Mouse (Mus musculus) MEL-GATA-1-ER (cell line): ENCODE measurements around the gene Pla2r1.

ENCODE experiments used
- DNase-seq: peaks from one replicate; pipeline ENCODE4 v3.0.0-alpha.2; 2012; ENCODE audit warnings: low read depth; ENCODE audit errors: extremely low read depth

Gene Pla2r1

DNA sequence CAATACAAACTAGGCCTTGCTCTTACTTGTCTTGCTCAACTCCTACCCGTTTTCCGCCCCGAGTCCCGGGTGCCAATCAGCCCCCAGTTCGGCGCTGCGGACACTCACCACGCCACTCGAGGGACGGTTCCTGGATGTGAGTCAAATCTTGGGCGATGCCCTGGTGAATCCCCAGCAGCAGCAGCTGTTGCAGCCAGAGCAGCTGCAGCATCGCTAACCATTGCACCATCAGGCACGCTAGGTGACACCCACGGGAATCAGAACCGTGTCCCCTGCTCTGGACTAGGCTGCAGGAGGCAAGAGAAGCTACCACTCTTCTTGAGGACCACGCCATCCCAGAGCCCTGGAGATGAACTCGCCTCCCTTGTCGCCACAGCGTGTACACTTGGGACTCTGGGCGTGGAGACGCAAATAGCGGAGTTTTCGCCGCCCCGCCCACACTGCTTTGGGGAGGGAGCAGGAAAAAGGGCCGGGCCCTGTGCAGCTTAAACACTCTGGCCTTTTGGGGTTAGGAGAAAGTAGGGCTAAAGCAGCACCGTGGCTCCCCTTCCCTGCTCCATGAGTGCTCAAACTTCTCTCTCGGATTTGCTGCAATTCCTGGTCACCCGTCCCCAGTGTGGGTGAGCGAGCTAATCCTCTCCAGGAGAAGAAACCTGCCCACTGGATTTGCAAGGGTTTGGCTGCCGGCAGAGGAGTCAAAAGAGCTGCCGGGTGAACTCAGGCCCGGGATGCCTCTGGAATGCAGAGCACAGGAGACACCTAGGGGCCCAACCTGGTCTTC lies at the start of gene Pla2r1:
Pla2r1 (minus strand) TSS at position 407 of the 781 bp plus-strand sequence.
- DNase-seq, result no peak

DNA sequence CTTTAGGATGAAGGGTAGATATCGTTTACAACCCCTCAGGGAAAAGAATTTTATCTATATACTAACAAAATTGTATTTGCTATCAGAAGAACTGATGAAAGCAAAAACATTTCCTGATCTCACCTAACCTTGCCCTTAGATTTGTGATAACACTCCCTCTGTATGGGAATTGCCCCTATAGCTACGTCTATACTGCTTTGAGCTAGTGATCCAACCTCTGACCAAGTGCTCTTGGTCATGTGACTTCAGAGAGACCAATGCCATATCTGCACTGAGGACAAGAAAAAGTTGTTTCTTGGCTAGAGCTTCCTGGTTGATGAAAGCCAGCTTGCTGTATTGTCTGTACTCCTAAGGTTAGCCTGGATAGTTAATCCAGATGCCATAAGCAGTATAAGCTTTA lies 48.2 kb upstream of the Pla2r1 start:
- no peak for DNase-seq

DNA sequence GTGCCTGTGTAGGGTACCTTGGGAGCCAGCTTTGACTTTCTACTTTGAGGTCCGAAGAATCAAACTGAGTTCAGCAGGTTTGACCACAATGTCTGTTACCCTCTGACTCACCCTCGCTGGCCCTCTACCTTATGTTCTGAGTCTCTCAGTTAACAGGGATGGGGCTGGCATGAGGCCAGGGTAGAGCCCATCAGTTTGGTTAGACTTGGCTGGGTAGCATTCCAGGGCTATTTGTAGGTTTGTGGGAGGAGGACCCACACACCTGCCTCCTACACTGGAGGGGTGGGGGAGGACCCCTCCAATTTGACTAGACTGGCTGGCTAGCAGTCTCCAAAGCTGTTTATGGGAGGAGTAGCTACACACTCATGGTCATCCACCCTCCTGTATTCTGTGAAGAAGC lies 47.8 kb upstream of the Pla2r1 start:
- DNase-seq, result no peak

DNA sequence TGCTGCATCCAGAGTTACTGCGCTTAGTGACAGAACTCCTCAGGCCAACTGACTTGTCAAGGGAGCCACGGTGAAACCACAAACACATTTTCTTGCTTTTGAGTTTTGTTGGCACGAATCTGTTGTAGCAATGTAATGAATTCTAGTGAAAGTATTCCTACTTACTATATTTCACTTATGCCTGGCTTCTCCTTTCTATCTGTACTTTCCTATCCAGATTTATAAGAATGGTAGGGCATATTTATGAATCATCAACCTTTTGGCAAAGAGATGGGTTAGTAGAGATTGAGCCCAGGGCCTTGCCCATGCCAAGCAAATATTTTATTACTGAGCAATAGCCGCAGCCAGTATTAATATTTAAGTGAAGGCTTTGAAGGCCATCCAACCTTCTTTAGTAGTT lies 30.3 kb upstream of the Pla2r1 start:
- no peak for DNase-seq

DNA sequence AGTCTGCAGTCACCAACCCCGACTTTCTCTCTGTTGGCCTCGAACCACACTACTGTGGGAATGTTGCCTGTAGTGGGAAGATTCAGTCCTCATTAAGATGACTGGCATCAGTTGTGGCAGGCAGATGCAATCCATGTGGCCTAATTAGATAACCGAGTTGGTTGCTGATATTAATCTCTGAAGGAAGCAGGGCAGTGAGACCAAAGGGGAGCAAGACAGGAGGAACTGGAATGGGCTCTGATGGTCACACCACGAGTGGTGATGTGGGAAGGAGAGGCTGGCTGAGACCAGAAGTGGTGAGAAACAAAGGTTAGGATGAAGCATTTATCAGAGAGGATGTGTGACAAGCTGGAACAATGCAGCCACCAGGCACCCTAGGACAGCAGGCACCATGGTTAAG lies 1.5 kb upstream of the Pla2r1 start:
- DNase-seq, result no peak

DNA sequence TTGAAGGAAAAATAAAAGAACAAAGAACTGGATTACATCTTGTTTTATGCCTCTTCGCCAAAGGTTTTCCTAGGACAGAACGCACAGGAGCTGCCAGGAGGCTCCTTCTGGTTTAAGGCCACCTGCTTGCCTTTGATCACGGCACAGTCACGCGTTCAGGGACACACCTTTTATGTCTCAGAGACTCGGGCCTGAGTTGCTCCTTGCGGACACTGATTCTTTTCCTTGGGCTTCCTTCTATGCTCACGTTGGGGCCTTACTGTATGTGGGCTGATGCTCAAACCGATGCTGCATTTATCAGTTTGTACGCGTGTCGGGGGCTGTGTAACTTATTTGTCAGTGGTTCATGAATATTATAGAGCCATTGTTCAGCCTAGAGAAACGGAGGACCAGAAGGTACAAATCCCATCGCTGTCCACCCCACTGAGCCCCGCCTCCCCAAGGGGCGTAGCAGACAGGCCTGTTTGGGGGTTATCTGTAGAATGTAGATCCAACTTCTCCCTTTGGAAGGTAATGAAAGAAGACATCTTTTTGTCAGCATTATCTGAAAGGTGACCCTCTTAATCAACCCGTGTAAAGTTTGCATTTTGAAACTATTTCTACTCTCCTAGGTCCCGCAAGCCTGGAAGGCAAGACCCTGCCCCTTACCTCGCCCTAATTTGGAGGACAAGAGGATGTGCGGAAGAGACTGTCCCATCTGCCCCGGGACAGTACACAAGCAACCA lies 769 bp downstream of the Pla2r1 start:
- DNase-seq, result no peak

DNA sequence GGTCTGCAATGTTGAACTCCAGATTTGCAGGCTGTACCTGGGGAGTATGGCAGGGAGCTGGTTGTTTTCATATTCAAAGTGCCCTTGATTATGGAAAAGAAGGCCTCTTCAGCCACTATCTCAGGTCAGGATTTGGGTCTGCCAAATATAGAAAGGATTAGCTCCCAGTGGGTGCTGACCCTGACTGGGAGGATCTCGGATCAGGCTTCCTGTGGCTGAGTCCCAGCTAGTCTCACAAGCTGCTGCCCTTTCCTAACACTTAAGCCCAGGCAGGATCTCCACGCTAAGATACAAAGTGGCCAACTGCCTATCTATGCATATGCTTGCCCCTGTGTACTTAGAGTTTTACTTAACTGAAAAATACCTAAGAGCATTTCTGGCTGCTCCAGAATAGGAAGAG lies 1.4 kb downstream of the Pla2r1 start:
- no peak for DNase-seq

DNA sequence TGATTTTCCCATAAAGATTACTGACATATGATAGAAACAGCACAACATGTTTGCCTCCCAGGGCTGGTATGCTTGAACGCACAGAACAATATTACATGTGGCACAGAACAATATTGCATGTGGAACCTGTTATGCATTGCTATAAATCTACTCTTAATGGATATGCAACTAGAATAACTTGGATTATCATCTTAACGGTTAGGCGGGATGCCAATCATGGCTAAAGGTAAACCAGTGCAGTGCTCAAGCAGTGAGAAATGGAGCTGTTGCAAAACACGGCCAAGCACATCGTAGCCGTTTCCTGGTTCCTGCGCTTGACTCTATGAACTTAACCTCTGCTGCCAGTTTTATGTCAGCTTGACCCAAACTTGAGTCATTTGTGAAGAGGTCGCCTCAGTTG lies 2.6 kb downstream of the Pla2r1 start:
- DNase-seq, result no peak

DNA sequence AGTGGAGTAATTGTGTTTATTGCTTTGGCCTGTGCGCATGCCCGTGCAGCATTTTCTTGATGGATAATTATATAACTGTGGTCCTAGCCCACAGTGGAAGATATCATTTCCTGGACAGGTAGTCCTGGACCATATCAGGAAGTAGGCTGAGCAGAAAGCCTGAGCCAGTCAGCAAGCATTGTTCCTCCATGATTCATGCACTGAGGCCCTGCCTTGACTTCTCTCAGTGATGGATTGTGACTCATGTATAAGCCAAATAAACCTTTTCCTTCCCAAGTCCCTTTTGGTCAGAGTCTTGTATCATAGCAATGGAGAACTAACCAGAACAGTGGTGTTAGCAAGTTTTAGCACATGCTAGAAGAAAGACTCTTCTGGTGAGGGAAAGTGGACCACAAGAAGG lies 3.3 kb downstream of the Pla2r1 start:
- no peak for DNase-seq

DNA sequence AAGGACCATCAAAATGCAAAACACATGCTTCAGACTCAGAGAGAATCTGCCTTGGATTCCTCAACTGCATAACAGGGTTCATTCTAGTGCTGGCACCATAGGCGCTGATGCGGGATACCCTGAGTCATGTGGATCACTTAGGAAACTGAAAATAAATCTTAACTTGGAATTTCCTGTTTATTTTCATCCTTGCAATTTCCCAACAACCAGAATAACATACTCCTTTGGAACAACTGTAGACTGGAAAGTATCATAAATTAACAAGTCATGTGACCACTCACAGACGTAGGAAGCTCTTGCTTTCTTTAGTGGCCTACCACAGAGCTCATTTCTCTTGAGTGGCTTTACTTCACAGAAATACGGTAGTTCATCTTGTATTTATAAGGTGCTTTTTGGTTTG lies 7.0 kb downstream of the Pla2r1 start:
- DNase-seq, result no peak

DNA sequence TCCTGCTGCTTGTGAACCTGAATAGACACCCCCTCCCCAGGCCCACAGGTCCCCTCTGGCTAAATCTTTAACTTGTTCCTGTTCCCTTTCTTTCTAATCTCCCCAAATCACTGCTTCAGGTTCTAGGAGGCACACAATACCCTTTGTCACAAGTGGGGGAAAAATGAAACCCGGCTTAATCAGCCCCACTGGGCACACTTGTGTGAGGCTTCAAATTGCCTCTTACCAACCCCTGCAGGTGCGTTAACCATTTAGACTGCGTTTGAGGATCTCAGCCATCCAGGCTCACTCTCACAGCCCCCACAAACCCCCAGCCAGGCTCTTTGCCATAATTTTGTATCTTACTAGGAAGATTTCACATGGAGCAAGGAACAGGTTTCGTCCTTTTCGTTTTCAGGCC lies 9.1 kb downstream of the Pla2r1 start:
- DNase-seq, result no peak

DNA sequence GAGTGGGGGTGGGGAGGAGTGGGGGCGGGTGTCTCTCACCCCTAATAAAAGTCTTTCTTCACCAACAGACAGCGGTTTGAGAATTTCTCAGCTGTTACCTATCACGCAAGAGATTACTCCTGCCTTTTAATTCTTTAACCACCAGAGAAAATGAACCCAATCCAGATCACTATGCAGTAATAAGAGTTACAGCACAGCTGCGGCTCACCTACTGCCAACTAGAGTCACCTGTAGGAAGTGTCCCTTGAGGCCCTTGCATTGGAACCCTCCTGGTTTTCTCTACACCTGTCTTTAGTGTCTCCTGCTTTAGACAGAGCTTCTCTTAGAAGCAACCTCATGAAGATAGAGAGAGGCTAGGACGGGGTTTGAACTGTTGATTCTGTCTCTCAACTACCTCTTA lies 11.4 kb downstream of the Pla2r1 start:
- DNase-seq, result no peak

DNA sequence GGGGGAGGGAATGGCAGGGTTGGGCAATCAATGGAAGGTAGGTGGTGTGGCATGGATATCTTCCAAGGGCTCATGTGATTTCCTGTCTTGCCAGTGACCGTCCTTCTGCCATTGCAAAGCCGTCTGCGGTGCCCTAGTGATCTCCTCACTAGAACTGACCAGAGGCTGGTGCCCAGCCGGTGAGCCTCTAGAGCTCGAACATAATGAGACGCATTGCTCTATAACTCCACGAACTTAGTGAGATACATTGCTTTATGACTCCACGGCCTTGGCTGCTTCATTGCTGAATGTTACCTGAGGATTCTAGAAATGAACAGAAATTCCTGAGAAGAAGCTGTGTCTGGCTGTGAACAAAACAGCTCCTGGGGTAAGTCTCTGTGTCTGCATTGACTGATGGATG lies 12.8 kb downstream of the Pla2r1 start:
- no peak for DNase-seq

DNA sequence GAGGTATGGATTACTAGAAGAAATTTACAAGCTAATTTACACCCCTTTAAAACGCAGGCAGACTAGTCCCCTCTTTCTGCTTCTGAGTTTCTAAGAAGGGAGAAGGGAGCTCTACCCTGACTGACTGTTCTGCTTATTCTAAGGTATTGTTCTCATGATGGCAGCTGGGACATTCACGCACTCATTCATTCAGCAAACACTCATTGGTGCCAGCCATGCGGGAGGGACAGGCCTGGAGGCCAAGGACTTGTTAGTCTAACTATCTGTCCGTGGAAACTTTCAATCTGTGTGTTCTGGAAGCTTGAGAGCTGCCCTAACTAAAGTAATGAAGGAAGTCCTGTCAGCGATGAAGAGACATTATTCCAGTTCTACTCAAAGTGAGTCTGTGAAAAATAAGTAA lies 14.4 kb downstream of the Pla2r1 start:
- DNase-seq, result no peak

DNA sequence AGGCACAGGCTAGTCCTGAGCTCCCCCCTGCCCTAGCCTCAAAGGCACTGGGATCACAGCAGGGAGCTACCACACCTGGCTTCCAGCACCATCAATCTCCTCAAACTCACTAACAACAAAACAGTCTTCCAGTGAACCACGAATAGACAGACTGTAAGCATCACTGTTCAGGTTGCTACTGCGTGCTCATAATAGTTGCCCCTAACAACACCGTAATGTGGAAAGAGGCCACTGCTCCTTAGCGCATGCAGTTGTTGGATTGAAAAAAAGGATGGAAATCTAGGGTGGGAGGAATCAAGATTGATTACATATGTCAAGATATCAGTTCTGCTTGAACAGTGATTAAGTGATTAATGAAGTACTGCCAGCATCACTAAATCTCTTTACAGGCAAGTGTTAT lies 14.8 kb downstream of the Pla2r1 start:
- DNase-seq, result no peak

DNA sequence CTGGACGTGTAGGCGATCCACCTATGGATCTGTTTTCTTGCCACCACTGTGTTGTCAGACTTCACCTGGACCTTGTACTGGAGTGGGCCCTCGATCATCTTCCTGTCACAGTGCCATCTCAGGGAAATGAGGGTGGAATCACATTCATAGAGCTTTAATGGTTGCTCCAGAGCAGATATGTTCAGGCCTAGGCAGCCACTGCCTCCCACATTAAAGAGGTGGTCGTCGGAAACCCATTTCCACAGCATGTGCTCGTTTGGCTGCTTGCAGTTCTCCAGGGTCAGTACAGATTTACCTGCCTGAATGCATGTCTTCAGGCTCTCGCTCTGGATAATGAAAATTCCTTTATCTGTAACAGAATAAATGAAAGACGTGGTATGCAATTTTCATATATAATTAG lies 18.4 kb downstream of the Pla2r1 start:
- DNase-seq, result no peak

DNA sequence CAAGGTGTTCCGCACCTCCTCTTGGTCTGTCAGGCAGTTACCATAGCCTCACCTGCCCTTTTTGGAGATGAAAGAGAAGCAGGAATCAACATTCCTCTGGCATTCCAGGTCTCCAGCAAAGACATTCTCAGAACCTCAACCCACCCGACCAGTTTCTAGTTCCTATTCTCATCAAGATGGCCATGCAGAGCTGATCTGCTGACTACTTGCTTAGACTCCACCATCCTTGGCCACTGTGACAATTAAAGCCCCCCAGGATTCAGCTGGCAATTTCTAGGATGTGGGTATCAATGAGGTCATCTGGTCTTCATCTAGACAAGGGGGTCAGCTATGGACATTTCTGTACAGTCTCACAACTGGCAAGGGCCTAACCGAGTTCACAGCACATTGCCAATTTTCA lies 20.1 kb downstream of the Pla2r1 start:
- DNase-seq, result no peak

DNA sequence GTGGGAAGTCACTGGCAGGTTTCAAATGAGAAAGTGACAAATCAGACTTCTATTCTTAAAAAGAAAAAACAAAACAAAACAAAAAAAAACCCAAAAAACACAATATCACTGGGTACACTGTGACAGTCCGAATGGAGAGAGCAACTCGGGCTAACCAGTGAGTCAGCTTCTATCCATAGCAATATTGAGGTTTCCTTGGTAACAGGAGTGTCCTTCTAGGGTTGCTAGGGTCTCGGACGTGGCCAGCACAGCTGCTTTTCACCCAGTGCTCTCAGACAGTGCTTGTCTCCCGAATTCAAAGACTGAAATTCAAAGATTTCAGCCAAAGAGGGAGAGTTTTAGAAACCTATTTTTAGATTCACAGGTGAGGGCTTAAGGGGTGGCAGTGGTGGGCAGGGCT lies 20.6 kb downstream of the Pla2r1 start:
- DNase-seq, result no peak

DNA sequence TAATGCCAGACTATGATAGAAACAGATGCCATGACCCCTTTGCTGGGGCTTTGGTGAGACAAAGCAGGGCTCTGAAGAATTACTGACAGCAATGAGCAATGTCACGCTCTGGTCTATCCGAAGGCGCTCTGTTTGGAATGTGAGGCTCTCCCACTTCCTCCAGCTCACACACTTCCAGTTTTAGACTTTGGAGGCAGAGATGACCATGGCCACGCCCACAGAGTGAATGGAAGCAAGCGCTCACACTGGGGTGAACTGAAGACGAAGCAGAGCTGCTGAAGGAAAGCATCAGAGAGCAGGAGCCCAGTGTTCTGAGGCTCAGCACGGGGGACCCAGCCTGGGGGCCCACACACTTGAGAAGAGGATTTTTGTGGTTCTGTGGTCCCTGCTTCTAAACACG lies 37.3 kb downstream of the Pla2r1 start:
- no peak for DNase-seq

DNA sequence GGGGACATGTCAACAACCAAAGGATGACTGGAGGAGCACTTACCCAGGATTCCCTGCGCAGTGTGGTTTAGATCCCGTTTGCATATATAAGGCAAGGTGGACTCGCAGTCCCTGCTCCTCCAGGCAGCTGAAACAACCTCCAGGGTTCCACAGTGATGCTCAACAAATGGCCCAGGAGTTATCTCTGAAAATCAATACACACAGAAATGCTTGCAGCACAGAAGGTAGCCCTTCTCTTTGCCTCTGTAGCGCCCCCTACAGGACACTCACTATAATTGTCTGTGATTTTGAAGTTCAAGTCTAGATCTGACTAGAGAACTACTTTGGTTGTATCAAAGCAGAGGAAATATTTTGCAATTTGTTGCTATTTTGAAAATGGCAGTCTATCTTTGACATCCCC lies 38.2 kb downstream of the Pla2r1 start:
- DNase-seq, result no peak

DNA sequence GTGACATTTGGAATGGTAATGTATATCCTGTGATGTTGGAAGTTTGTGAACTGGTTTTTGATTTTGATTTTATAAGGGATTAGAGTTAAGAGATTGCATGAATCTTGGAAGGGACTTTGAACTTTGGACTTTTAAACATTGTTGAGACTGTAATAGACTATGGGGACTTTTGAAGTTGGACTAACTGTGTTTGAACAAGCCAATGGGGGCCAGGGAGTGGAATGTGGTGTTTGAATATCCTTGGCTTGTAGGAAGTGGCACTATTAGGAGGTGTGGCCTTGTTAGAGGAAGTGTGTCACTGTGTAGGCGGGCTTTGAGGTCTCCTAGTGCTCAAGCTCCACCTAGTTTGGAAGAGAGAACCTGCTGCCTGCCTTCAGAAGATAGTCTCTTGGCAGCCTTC lies 42.4 kb downstream of the Pla2r1 start:
- DNase-seq, result no peak

DNA sequence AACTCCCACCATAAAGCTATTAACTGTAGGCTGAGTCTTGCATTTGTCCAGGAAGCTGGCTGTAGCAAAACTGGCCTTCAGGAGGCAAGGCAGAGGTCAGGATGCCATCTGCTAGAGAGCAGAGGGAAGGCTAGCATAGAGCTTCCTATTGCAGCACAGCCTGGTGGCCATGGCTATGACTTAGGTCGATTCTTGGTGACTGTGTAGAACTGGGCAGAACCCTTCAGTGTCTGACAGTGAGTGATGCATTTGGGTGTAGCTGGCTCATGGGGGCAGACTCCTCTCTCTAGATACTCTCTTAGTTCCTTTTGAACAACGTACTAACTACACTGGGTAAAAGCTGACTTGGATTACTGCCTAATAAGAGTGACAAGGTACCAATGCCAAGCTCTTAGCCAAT lies 48.0 kb downstream of the Pla2r1 start:
- no peak for DNase-seq

DNA sequence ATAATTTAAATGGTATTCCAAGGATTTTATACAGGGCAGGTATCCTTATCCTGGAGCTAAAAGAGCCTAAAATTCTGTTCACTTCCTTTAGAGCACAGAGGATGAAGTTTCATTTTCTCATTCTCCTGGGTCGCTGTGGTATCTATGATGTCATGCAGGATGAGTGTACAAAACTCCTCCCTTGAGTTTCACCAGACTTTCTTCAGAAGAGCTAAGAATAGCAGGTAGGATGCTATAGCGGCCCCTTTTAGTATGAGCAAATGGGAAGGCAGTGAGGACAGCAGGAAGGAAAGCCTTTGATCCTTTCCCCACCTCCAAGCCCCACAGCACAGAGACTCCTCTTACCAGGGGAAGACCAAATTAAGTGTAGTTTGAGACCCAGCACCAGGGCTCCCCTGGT lies 48.4 kb downstream of the Pla2r1 start:
- no peak for DNase-seq
